Mouse (Mus musculus) erythroblast, adult 5-6 weeks (primary cell): ENCODE results near the gene Tufm. TPM values are rescaled to one million over a fixed set of nuclear protein-coding genes. Genes with fewer than 3 reads are reported as not detected.

Source experiments
- ATAC-seq: replicated peaks from 2 replicates; pipeline ENCODE4 v1.8.0; 2016; ENCODE audit warnings: moderate number of reproducible peaks, mild to moderate bottlenecking, moderate TSS enrichment, inconsistent platforms; ENCODE audit not compliant: poor library complexity, low FRiP score, severe bottlenecking
- total RNA-seq, 2 experiments: library from RNA; stranded (forward) in 1 of 2; stranded (reverse) in 1 of 2; fragments of 150-400 nt in 1 of 2; fragments of 200-764, 138-1000 nt in 1 of 2; gene quantifications; 2 replicates each; pipeline versions ENCODE4 v1.2.3 to v1.2.4; 2015 to 2017; ENCODE audit warnings: low replicate concordance in 2 of 2

Gene Tufm
- total RNA-seq, 2 experiments from 2014 or later, result 7.3 to 11.3 TPM

- no peak for ATAC-seq
These were observed 23.0 kb upstream of the Tufm start for GRCm38 (mm10) chr7:126464121-126464520.

- ATAC-seq, result no peak
These were observed 22.3 kb upstream of the Tufm start for GRCm38 (mm10) chr7:126464836-126465235.

GRCm38 (mm10) chr7:126465246-126466030, 21.7 kb upstream of the Tufm start:
- no peak for ATAC-seq

- no peak for ATAC-seq
These were observed 21.0 kb upstream of the Tufm start for GRCm38 (mm10) chr7:126466116-126466515.

- no peak for ATAC-seq
These were observed 20.5 kb upstream of the Tufm start for GRCm38 (mm10) chr7:126466707-126467106.

- peak; percentile 75 for ATAC-seq
These were observed 19.9 kb upstream of the Tufm start for GRCm38 (mm10) chr7:126467271-126467670.

GRCm38 (mm10) chr7:126467834-126468627, 19.1 kb upstream of the Tufm start:
- no peak for ATAC-seq

GRCm38 (mm10) chr7:126470077-126470476, 17.1 kb upstream of the Tufm start:
- ATAC-seq, result no peak

GRCm38 (mm10) chr7:126471361-126471760, 15.8 kb upstream of the Tufm start:
- no peak for ATAC-seq

- no peak for ATAC-seq
These were observed 15.3 kb upstream of the Tufm start for GRCm38 (mm10) chr7:126471853-126472252.

GRCm38 (mm10) chr7:126472306-126472705, 14.9 kb upstream of the Tufm start:
- no peak for ATAC-seq

- ATAC-seq, result no peak
These were observed 14.4 kb upstream of the Tufm start for GRCm38 (mm10) chr7:126472713-126473112.

- no peak for ATAC-seq
These were observed 13.6 kb upstream of the Tufm start for GRCm38 (mm10) chr7:126473470-126474086.

- ATAC-seq, result no peak
These were observed 12.6 kb upstream of the Tufm start for GRCm38 (mm10) chr7:126474486-126474955.

GRCm38 (mm10) chr7:126474993-126475581, 12.1 kb upstream of the Tufm start, which contains the start of gene Sh2b1:
Sh2b1 (minus strand) TSS chr7:126475424.
- ATAC-seq, result peak; percentile 88

GRCm38 (mm10) chr7:126481699-126482098, 5.5 kb upstream of the Tufm start:
- 0 out of 2 replicates have a peak, but pooled peaks have one; percentile 56 for ATAC-seq

GRCm38 (mm10) chr7:126482392-126482871, 4.7 kb upstream of the Tufm start:
- ATAC-seq, result peak; percentile 71

GRCm38 (mm10) chr7:126487617-126488385, 640 bp downstream of the Tufm start:
- peak; percentile 18; the same call in 1 of the 2 replicates for ATAC-seq

GRCm38 (mm10) chr7:126491005-126491404, 3.8 kb downstream of the Tufm start:
- ATAC-seq, result no peak
